Mouse (Mus musculus): ENCODE results near the gene Gnb4. TPM values are rescaled to one million over a fixed set of nuclear protein-coding genes. Genes with fewer than 3 reads are reported as not detected.

Gnb4 gene
- polyA plus RNA-seq, 1 experiment = 7.6 TPM

DNA sequence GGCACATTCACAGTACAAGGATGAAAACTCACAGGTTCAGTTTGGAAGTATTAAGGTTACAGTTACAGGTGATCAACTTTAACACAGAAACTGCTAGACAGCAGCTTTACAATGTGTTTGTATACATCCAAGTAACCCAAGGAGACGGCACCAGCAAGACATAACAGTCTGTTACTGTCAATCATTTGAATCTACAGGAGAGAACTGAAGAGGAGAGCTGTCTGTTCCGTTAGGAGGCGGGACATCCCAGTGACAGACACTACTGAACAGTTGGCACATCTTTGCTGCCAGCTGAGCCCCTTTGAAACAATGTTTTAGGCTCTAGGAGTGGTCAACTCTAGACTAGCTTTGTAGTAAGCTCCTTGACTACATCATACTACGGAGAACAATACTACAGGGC lies 32.9 kb downstream of the Gnb4 start:
- Histone ChIP-seq H3K4me1 (ENCODE audit: control insufficient read depth, insufficient read depth, low read length) (no peaks in the 10 kb centered on the region), H3K4me3 (ENCODE audit: insufficient read depth, low read length) (no peak overlapping the region), H3K27ac (ENCODE audit: insufficient read depth, low read depth, low read length) (no peak overlapping the region)
- TF ChIP-seq POLR2A (IDR thresholded peaks at IDR 0.05; ENCODE audit: borderline replicate concordance, low read depth, low read length) = no peak
- TF ChIP-seq CTCF (IDR thresholded peaks at IDR 0.05; ENCODE audit: low read depth, low read length) = no peak

DNA sequence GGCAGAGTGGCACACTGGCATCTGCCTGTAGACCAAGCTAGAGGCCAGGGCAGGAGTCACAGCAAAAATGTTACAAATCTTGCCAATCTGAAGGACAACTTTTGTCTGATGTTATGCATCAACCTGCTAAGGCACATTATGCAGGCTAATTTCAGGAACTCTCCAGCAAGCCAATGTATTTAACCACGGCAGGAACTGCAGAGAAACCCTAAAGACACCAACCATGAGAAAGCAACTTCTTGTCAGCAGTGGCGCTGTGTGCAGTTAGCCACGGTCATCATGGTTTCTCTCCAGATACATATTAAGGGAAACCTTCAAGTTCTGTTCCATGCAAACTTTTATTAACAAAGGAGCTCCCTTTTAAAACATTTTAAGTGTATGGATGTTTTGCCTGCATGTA lies 34.5 kb downstream of the Gnb4 start:
- TF ChIP-seq POLR2A (IDR thresholded peaks at IDR 0.05; ENCODE audit: borderline replicate concordance, low read depth, low read length) (no peak), CTCF (IDR thresholded peaks at IDR 0.05; ENCODE audit: low read depth, low read length) (no peak)
- no peak overlapping the region for H3K27ac ChIP-seq (ENCODE audit: insufficient read depth, low read depth, low read length)
- no peaks in the 10 kb centered on the region for H3K4me1 ChIP-seq (ENCODE audit: control insufficient read depth, insufficient read depth, low read length)
- H3K4me3 ChIP-seq (ENCODE audit: insufficient read depth, low read length) = no peak overlapping the region

DNA sequence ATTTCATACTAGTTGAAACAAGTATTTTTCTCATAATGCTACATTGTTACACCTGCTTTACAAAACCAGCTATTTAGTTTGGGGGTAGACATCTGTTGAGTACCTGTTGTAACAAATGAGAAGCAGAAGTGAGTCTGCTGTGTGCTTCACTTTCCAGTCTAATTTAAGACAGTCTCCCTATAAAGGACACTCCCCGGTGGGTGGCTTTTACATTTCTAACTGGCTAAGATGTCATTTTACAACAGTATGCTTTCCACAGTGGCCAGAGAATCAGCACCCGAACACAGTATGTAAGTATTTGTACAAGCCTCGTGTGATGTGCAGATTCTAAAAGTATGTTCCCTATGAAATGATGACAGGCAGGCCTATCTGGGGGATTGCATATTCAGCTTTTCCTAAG lies 35.6 kb downstream of the Gnb4 start:
- Histone ChIP-seq H3K4me1 (ENCODE audit: control insufficient read depth, insufficient read depth, low read length) (no peaks in the 10 kb centered on the region), H3K27ac (ENCODE audit: insufficient read depth, low read depth, low read length) (no peak overlapping the region), H3K4me3 (ENCODE audit: insufficient read depth, low read length) (no peak overlapping the region)
- no peak for TF ChIP-seq CTCF (IDR thresholded peaks at IDR 0.05; ENCODE audit: low read depth, low read length)
- no peak for TF ChIP-seq POLR2A (IDR thresholded peaks at IDR 0.05; ENCODE audit: borderline replicate concordance, low read depth, low read length)

DNA sequence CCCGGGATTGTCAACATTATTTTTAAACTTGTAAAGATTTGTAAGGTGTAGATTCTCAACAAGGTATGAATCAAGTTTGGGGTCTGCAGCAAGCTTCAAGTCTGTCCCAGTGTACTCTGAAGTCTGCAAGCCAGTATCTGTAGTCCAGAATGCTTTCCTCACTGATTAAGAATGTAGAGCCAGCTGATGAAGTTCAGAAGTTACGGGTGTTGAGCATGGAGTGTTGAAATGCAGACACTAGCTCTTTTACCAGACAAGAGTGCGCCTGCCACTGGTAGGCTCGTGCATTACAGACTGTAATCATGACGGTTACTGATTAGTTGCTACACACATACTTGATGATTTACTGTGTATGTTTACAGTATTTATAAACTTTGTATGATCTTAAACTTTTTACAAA lies 37.6 kb downstream of the Gnb4 start:
- Histone ChIP-seq H3K4me1 (ENCODE audit: control insufficient read depth, insufficient read depth, low read length) (no peaks in the 10 kb centered on the region), H3K4me3 (ENCODE audit: insufficient read depth, low read length) (no peak overlapping the region)

DNA sequence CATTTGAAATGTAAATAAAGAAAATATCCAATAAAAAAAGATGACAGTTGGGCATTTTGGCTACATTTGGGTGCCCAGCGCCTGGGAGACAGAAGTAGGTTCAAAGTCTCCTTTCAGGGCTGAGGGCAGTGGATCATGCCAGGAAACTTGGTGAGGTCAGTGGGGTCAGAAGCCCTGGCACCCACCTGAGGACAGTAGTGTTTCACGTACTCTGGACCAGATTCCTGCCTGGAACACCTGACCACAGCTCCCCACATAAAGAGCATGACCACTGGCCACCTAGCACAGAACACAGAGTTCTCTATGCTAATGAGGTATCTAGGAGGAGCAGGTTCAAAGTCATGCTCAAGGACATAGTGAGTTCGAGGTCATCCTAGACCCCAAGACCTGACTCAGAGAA lies 41.2 kb downstream of the Gnb4 start:
- no peak for TF ChIP-seq POLR2A (IDR thresholded peaks at IDR 0.05; ENCODE audit: borderline replicate concordance, low read depth, low read length)
- no peak for TF ChIP-seq CTCF (IDR thresholded peaks at IDR 0.05; ENCODE audit: low read depth, low read length)
- H3K4me3 ChIP-seq (ENCODE audit: insufficient read depth, low read length) = no peak overlapping the region
- H3K4me1 ChIP-seq (ENCODE audit: control insufficient read depth, insufficient read depth, low read length) = no peaks in the 10 kb centered on the region
- no peak overlapping the region for H3K27ac ChIP-seq (ENCODE audit: insufficient read depth, low read depth, low read length)

More for the DNA sequence above, 37.6 kb downstream of the Gnb4 start:
- TF ChIP-seq POLR2A (IDR thresholded peaks at IDR 0.05; ENCODE audit: borderline replicate concordance, low read depth, low read length) = no peak
- TF ChIP-seq CTCF (IDR thresholded peaks at IDR 0.05; ENCODE audit: low read depth, low read length) = no peak
- no peak overlapping the region for H3K27ac ChIP-seq (ENCODE audit: insufficient read depth, low read depth, low read length)

DNA sequence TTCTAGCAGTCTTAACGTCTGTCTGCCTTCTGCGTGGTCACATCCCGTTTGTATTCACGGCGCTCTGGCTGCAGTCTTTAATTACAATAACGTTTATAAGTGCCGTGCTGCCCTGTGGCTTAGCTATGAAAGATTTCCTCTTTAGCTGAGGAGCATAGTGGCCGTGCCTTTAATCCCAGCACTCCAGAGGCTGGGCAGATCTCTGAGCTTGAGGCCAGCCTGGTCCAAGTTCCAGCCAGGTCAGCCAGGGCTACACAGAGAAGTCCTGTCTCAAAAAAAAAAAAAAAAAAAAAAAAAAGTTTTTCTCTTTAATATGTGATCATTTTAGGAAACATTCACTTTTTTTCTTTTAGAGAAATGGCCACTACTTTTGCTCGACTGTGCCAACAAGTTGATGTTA lies 42.5 kb downstream of the Gnb4 start:
- Histone ChIP-seq H3K27ac (ENCODE audit: insufficient read depth, low read depth, low read length) (no peak overlapping the region), H3K4me1 (ENCODE audit: control insufficient read depth, insufficient read depth, low read length) (no peaks in the 10 kb centered on the region)
- TF ChIP-seq POLR2A (IDR thresholded peaks at IDR 0.05; ENCODE audit: borderline replicate concordance, low read depth, low read length) (no peak), CTCF (IDR thresholded peaks at IDR 0.05; ENCODE audit: low read depth, low read length) (no peak)

DNA sequence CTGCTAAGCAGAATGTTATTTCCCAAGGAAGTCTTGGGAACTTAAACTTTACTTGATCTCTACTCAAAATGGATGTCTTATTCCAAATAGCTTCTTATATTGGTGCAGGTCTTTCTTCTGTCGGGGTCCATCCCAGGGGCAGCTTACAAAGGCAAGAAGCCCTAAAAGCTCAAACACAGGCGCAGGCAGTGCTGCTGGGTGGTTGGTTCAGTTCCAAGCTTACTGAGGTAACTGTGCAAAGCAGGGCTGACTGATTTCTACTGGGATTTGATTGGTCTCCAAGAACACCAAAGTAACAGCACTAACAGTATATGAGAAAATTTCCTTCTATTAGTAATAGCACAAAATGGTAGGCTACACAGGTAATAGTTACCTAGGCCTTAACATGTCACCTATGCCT lies 43.3 kb downstream of the Gnb4 start:
- H3K27ac ChIP-seq (ENCODE audit: insufficient read depth, low read depth, low read length) = no peak overlapping the region
- TF ChIP-seq CTCF (IDR thresholded peaks at IDR 0.05; ENCODE audit: low read depth, low read length) (no peak), POLR2A (IDR thresholded peaks at IDR 0.05; ENCODE audit: borderline replicate concordance, low read depth, low read length) (no peak)
- H3K4me3 ChIP-seq (ENCODE audit: insufficient read depth, low read length) = no peak overlapping the region
- H3K4me1 ChIP-seq (ENCODE audit: control insufficient read depth, insufficient read depth, low read length) = no peaks in the 10 kb centered on the region

More for the DNA sequence above, 42.5 kb downstream of the Gnb4 start:
- H3K4me3 ChIP-seq (ENCODE audit: insufficient read depth, low read length) = no peak overlapping the region

DNA sequence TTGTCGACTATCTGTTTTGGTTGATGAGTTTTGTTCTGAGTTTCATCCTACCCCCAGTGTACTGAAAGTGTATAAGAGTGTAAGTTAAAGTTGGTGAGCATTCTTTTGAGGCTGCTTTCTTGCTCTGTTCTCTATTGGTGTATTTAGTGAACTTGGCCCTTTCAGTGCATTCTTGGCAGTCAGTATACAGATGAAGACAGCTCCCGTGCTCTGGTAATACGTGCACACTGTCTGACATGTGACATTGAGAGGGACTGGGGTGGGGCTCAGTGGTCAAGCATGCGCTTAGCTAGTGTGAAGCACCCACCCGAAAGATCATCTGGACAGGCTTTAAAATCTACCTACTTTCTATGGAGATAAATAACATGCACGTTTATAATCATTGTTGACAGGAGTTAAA lies 53.0 kb downstream of the Gnb4 start:
- H3K4me3 ChIP-seq (ENCODE audit: insufficient read depth, low read length) = no peak overlapping the region
- H3K27ac ChIP-seq (ENCODE audit: insufficient read depth, low read depth, low read length) = no peak overlapping the region
- no peak for TF ChIP-seq CTCF (IDR thresholded peaks at IDR 0.05; ENCODE audit: low read depth, low read length)
- TF ChIP-seq POLR2A (IDR thresholded peaks at IDR 0.05; ENCODE audit: borderline replicate concordance, low read depth, low read length) = no peak
- H3K4me1 ChIP-seq (ENCODE audit: control insufficient read depth, insufficient read depth, low read length) = no peaks in the 10 kb centered on the region; the same call in 1 of the 2 replicates

DNA sequence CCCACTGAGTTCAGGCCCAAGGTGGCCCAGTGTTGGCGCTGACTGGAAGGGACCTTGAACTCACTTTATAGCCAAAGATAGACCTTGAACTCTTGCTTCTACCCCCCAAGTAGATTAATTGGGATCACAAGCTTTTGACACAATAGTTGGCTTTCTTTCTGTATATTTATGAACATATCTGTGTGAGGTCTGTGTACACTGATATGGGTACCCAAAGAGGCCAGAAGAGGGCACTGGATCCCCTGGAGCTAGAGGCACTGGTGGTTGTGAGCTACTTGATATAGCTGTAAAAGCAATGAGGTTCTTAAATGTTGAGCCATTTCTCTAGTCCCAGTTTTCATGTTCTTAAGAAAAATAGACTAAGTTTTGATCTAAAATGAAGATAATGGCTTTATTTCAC lies 63.3 kb downstream of the Gnb4 start:
- Histone ChIP-seq H3K4me3 (ENCODE audit: insufficient read depth, low read length) (no peak overlapping the region), H3K4me1 (ENCODE audit: control insufficient read depth, insufficient read depth, low read length) (no peaks in the 10 kb centered on the region), H3K27ac (ENCODE audit: insufficient read depth, low read depth, low read length) (no peak overlapping the region)
- TF ChIP-seq CTCF (IDR thresholded peaks at IDR 0.05; ENCODE audit: low read depth, low read length) = no peak
- no peak for TF ChIP-seq POLR2A (IDR thresholded peaks at IDR 0.05; ENCODE audit: borderline replicate concordance, low read depth, low read length)

DNA sequence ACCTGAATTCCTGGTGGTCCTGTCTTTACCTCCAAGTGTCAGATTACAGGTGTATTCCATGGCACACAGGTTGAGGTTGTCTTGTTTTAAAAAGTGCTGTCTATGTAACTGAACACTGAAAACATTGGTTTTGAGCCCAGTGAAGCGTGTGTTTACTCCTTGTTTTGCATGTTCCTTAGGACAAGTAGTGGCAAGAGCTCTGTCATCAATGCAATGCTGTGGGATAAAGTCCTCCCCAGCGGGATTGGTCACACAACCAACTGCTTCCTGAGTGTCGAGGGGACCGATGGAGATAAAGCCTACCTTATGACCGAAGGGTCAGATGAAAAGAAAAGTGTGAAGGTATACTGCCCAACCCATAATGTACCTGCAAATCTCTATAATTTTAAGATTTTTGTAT lies 78.3 kb downstream of the Gnb4 start:
- Histone ChIP-seq H3K4me3 (ENCODE audit: insufficient read depth, low read length) (no peak overlapping the region), H3K27ac (ENCODE audit: insufficient read depth, low read depth, low read length) (no peak overlapping the region), H3K4me1 (ENCODE audit: control insufficient read depth, insufficient read depth, low read length) (peaks cover 3% of the 10 kb centered on the region; the same call in 1 of the 2 replicates)
- no peak for TF ChIP-seq POLR2A (IDR thresholded peaks at IDR 0.05; ENCODE audit: borderline replicate concordance, low read depth, low read length)
- no peak for TF ChIP-seq CTCF (IDR thresholded peaks at IDR 0.05; ENCODE audit: low read depth, low read length)

DNA sequence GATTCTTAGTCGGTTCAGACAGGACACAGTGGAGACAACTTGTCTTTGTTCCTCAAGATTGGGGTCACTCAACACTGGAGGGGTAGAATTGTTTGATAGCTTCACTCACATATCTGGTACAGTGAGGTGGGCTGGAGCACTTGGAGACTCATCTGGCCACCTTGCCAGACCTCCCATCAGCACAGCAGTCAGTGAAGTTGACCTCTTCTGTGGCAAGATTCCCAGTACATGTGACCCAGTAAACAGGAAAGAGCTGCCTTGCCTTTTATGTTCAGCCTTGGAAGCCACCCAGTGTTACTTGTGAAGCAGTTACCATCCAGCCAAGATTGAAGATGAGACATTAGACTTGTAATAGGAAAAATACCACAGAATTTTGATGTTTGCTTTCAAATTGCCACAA lies 78.8 kb downstream of the Gnb4 start:
- no peak overlapping the region for H3K4me3 ChIP-seq (ENCODE audit: insufficient read depth, low read length)
- peaks cover 3% of the 10 kb centered on the region; the same call in 1 of the 2 replicates for H3K4me1 ChIP-seq (ENCODE audit: control insufficient read depth, insufficient read depth, low read length)
- no peak overlapping the region for H3K27ac ChIP-seq (ENCODE audit: insufficient read depth, low read depth, low read length)
- TF ChIP-seq POLR2A (IDR thresholded peaks at IDR 0.05; ENCODE audit: borderline replicate concordance, low read depth, low read length) (no peak), CTCF (IDR thresholded peaks at IDR 0.05; ENCODE audit: low read depth, low read length) (no peak)

Data from bone marrow macrophage, adult 2 months (primary cell).